Mouse (Mus musculus): ENCODE data around the gene Pgm1. TPM values are rescaled to one million over a fixed set of nuclear protein-coding genes. Genes with fewer than 3 reads are reported as not detected.

Pgm1 gene
- total RNA-seq (2015; ENCODE audit: low replicate concordance), result 3.3 and 4.0 TPM in 2 replicates
- 2.1 and 6.6 TPM in 2 replicates for total RNA-seq (2017; ENCODE audit: low replicate concordance)

DNA sequence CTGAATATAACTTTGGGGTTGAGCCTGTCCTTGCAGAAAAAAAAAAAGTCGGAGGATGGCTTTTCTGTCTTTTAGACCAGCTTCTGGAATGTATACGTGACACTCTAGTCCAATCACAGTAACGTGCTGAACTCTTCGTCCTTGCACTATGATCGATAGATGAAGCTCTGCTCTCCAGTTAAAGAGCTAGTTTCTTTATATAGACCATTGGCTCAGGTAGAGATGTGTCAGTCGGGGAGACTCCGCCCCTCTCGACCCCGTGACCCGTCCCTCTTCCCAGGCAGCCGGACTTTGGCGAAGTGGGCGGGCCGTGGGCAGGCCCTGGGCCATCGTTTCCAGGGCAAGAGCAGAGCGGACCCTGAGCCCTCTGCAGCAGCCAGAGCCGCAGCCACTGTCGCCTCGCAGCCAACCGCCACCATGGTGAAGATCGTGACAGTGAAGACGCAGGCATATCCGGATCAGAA is at the start of gene Pgm1:
Gene Pgm1 (plus strand): TSS at position 266 of the 464 bp plus-strand sequence.
- 0 out of 2 replicates have a peak, but pooled peaks have one; percentile 50 for ATAC-seq (replicated peaks; ENCODE audit: low FRiP score, poor library complexity, severe bottlenecking)

DNA sequence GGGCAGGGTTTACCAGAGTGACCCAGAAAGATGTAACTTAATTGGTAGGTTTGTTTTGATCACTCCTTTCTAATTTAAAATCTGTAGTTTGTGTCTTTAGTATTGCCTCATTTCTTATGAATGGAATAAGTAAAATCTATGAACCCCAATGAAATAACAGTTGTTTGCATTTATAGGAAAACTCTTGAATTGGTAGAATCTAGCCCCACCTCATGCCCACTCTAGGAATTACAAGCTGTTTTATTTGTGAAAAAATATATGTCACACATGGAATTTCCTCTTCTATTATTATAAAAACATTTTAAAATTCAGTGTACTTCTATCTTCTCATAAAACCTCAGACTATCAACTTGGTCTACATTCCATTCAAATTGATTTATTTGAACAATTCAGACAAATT is 47.3 kb upstream of the Pgm1 start:
- ATAC-seq (replicated peaks; ENCODE audit: low FRiP score, poor library complexity, severe bottlenecking), result no peak

DNA sequence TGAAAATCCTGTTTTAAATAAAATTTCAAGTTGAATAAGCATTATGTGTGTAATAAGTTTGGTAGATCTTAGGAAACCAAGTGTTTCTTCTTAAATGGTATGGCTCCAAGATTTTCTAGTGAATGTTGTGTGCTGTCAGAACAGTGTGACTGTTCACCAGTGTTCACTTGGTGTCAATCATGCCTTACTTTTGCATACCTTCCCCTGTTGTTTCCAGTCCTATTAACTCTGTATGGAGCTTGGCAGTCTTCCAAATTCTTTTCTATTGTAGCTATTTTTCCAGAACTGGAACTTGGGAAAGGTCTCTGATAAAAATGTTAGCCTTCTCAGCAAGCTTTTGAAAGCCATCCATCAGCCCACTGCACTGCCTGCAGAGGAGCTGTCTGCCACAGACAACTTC is 46.8 kb upstream of the Pgm1 start:
- no peak for ATAC-seq (replicated peaks; ENCODE audit: low FRiP score, poor library complexity, severe bottlenecking)

DNA sequence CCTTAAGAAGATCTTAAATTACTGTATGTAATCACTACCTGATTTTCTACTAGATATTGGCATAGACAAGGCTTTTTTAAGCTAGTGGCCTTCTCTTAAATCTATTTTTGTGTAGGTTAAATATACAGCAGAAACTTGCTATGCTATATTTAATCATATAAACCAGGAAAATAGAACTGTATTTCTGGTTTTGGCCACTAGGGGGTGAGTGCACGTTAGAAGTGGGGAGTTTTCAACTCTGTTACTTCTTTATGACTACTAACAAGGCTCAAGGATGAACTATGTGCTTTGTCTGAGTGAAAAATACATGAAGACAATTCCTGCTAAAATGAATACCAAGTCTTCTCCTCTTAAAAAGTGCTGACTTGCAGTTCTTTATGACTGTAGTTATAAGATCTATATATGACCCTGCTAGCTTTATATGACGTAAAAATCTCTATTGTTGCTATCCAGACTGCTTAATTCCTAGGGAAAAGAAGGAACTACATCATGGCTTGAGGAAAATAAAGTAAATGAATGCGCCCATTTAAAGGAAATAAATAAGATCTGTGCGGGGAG is 15.2 kb upstream of the Pgm1 start:
- peak; percentile 65; the same call in 1 of the 2 replicates for ATAC-seq (replicated peaks; ENCODE audit: low FRiP score, poor library complexity, severe bottlenecking)

DNA sequence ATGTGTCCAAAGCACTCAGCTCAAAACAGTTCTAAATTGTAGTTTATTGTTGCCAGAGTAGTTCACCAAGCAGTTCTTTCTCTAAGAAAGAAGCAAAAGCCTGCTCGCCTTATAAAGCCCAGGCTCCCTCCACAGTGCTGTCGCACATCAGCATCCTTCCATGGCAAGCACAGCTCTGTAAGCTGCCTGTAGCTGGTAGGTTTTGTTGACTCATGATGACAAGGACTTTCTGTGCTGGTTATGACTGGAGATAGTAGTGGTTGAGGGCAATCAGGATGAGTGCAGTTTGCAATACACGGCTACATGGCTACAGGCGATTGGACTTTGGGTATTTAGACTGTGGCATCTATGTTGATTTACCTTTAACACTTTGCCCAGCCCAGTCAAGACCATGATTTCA is 2.8 kb upstream of the Pgm1 start:
- peak; percentile 78 for ATAC-seq (replicated peaks; ENCODE audit: low FRiP score, poor library complexity, severe bottlenecking)

DNA sequence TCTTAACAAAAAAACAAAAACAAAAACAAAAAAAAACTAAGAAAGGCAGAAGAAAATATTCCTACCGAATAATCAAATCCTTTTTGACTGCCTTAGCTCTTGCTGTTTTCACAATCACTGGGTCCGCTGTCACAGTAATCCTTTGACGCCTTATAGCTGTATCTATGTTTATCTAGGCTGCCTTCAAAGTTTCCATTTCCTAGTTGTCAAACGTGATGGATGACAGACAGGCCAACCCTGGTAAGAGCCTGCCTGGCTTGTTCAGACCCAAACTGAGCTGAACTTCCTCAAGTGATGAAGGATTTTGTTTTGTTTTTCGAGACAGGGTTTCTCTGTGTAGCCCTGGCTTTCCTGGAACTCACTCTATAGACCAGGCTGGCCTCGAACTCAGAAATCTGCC is 693 bp upstream of the Pgm1 start:
- no peak for ATAC-seq (replicated peaks; ENCODE audit: low FRiP score, poor library complexity, severe bottlenecking)

DNA sequence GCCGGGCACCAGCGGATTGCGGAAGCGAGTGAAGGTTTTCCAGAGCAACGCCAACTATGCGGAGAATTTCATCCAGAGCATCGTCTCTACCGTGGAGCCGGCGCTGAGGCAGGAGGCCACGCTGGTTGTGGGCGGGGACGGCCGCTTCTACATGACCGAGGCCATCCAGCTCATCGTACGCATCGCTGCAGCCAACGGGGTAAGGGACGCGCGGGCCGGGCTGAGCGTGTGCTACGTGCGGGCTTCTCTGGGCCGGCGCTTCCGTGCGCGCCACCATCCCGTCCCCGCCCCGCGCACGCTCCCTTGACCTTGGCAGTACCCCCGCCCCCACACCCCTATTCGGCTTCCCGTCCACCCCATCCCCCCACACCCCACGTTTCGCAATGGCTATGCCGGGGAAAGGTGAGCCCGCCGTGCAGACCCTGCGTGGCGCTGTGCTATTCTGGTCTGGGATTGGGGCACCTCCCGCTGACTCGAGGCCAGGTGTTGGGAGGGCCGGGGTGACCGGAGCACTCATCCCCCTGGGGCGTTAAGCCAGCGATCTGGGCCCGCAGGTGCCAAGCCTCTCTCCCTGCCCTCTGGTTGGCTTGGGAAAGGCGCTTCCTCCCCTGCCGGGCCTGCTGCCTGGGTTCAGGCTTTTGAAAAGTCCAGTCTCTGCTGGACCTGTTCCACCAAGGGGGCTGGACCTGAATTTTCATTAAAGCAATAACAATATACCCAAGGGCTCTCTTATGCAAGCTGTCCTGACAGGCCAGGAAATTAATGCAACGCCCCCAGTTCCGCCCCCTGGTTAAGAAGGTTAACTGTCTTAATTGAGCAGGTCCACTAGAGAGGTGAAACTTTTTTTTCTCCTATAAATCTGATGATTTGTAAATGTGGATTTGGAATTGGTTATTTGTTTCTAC is 651 bp downstream of the Pgm1 start, which contains the start of gene Itgb3bp:
Gene Itgb3bp (minus strand): TSS at position 201 of the 905 bp plus-strand sequence.
- no peak for ATAC-seq (replicated peaks; ENCODE audit: low FRiP score, poor library complexity, severe bottlenecking)

DNA sequence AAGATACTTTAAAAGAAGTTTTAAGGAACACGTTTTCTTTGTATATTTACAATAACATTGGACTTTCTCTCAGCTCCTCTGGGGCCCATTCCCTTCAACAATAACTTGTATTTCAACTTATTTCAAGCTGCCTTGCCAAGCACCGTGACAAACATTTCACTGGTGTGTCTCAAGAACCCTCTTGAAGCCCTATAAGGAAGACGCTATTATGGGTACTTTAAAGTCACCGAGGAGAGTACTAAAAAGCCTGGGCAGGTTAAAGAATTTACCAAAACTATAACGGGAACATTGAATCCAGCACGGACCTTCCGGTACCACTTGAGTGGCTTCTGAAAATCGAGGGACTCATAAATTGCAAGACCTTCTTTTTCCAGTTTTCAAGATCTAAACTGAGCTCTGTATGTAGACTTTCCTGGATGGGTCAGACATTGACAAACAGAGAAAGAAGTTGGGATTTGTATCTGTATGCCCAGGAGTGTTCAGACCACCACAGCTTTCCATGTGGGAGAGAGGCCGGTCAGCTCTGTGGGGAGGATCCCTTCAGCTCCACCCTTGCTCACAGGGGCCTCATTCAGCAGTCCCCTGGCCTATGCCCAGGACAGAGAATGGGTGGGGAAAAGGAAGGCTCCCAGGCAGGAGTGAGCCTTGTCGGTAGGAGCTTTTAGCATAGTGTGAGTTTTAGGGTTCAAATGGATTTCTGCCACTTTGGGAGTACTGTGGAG is 1.5 kb downstream of the Pgm1 start:
- ATAC-seq (replicated peaks; ENCODE audit: low FRiP score, poor library complexity, severe bottlenecking), result no peak

DNA sequence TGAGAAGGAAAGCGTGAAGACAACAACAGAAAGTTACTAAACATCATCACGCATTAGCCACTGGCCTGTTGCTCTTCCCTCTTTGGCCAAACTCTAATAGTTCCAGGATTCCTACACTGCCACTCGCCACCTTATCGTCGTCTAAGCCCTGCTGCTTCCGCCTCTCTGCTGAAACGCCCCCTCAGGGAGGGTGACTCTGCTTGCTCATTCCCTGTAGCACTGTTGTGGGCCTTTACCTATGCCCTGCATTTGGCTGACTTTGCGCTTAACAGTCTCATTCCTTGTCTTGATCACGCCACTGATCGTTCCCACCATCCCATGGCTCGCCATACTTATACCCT is 2.0 kb downstream of the Pgm1 start:
- ATAC-seq (replicated peaks; ENCODE audit: low FRiP score, poor library complexity, severe bottlenecking), result no peak

DNA sequence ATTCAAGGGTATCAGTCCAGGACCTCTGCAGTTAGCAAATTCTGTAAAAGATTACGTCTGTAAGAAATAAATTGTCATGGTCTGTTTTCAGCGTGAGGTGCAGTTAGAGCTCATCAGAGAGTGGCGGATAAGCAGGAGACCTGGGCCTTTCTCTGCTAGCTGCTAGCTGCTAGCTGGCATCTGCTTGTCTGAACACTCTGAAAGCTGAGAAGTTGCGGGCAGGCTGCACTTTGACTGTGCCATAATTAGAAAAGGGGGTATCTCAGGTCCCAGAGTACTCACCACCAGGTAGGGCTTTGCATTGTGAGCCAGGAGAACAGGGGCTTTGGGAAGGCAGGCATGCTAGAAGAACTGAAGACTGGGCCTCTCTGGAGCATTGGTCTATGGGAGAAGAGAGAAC is 2.6 kb downstream of the Pgm1 start:
- ATAC-seq (replicated peaks; ENCODE audit: low FRiP score, poor library complexity, severe bottlenecking), result no peak

DNA sequence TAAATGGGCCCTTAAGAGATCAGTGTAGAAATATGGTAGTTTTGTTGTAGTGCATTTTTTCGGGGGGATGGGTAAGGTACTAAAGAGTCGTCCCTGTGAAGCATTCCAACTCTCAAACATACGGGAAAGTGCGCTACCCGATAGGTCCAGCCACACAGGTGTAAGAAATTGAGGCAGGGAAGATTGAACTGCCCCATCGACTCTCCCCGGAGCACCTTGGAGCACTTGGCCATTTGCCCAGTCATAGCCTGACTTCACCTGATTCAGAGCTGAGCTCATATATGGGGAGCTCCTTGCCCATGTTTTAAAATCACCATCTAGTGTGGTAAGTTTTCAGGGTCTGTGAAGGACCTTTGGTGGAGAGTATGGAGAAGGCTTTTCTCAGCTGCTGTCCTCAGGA is 5.6 kb downstream of the Pgm1 start:
- ATAC-seq (replicated peaks; ENCODE audit: low FRiP score, poor library complexity, severe bottlenecking), result no peak

DNA sequence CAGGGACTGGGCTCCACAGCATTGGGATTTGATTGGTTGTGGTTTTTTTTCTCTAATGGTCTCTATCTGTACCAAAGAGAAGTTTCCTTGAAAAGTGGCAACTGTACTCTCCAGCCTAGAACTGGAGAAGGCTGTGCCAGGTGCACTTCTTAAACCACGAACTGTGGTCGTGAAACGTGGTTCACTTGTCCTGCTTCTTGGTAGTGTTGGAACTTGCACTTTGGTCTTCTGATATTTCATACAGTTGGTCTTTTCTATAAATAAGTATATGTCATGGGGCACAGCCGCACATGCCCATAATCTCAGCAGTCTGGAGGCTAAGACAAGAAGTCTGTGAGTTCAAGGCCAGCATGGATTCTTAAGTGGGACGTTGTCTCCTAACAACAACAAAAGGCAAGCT is 7.1 kb downstream of the Pgm1 start:
- no peak for ATAC-seq (replicated peaks; ENCODE audit: low FRiP score, poor library complexity, severe bottlenecking)

DNA sequence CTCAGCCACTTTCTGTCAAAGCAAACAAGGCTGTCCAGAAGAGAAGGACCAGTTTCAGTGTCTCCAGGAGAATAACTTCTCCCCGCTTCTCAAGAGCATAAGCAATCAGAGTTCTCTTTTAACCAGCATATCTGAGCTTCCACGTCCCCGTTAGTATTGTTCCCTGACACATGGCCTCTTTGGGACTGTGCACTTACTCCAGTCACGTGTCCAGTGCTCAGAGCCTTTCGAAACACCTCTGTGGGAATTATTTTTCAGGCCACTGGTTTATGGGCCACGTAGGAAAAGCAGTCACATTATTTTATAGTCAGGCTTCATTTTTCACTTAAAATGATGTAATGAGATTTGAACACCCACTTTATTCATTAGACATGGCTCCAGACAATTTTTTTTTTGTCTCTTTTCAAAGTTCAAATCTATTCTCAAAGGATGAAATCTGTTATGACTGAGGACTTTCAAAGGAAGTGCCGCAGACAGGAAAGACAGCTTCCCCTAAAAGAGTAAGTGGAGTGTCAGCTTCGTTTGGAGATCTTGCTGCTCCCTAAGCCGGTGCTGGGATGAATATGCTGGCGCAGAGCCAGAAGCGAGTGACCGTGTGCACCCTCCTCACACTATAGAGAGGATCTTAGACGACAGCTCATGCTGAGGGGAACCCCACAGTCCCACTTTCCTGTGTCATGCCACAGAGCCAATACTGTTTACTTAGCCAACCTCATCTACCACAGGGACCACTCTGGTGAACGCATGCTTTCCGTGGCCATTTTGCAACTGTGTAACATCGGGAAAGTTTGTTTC is 10.7 kb downstream of the Pgm1 start:
- no peak for ATAC-seq (replicated peaks; ENCODE audit: low FRiP score, poor library complexity, severe bottlenecking)

DNA sequence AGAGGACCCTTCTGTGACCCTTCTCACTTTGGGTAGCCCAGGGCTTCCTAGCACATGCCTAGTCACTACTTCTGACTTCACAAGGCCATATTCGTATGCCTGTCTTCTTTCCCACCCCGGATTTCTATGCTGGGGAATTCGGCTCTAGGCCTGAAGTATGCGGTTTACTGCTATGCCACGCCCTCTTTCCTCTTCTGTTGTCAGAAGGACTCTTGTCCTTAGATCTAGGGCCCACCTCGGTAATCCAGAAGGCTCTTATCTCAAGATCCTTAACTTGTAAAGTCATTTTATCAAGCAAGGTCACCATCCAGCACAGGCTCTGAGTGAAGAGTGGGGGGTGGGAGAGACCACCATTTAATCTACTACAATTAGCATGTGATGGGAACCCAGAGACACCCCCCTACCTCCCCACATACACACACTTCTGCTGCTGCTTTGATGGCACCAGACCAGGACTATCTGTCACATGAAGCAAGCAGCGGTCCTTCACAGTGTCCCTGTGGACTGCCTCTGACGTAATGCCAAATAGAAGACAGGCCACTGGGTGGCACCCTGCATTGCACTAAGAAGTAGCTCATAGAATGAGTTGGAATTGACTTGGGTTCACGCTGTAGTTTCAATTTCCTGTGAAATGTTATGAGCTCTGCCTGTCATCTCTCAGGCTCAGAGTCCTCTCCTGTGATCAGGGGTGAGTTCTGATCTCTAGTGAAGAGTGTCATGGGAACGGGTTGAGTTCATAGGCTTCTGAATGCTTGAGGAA is 12.6 kb downstream of the Pgm1 start:
- no peak for ATAC-seq (replicated peaks; ENCODE audit: low FRiP score, poor library complexity, severe bottlenecking)

DNA sequence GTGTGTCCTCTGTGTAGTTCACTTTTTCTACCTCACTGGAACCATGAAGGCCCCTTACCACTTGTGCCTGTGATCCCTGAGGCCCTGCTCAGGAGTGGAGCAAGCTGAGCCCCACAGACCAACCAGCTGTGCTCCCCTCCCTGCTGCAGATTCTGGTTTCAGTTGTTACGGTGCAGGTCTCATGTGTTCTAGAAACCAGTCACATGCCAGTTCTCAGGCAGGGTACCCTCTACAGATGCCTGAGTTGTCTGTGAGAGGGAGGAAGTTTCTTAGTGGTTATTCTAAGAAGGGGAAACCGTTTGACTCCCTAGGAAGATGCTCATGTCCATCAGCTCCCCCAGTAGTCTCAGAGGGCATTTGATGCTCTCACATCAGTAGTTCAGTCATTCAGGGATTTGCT is 15.4 kb downstream of the Pgm1 start:
- ATAC-seq (replicated peaks; ENCODE audit: low FRiP score, poor library complexity, severe bottlenecking), result no peak

DNA sequence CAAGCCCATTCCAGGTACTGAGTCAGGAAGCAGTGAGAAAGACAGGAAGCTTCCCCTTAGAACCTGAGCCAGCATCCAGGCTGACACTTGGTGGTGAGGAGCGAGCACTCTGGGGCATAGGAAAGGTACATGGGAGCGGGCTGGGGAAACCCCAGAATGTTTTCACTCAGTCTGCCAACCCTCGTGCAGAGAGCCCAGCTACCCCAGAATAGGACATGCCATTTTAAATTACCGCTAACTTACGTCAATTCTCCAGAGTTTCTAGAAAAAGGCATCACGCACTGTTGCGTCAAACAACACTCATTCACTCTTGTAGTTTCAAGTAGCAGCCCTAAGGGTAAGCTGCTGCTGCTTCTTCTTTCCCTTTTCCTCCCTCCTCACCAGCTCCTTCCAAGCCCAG is 15.8 kb downstream of the Pgm1 start:
- no peak for ATAC-seq (replicated peaks; ENCODE audit: low FRiP score, poor library complexity, severe bottlenecking)

DNA sequence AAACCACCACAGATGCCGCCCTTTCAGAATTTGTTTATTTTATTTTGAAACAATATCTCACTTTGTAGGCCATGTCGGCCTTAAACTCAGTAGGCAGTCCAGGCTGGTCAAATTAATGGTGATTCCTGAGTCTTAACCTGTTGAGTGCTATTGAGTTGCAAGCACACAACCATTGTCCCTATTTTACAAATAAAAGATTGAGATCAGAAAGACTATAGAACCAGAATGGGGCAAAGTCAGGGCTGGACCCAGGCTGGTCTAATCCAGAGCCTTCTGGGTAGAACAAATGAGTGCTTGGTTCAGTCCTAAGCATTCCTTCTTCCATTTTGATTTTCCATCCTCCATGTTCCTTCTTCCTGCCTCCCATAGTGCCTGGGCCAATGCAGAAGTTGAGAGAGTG is 17.3 kb downstream of the Pgm1 start:
- ATAC-seq (replicated peaks; ENCODE audit: low FRiP score, poor library complexity, severe bottlenecking), result no peak

DNA sequence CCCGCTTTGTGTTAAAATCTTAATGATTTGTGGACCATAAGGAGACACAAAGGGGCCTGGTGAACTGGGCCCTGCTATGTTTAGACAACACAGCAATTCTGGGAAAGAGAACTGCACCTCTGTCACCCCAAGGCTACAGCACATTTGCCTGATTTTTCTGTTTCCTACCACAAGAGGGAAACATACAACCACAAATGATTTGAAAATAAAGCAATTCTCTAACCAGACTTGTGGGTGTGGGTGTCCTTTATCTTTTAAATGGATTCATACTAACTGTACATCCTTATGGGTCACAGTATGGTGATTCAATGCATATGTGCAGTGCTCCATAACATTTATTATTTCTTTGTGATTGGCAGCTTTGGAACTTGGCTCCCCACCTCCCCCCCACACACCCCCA is 18.0 kb downstream of the Pgm1 start:
- ATAC-seq (replicated peaks; ENCODE audit: low FRiP score, poor library complexity, severe bottlenecking), result no peak

DNA sequence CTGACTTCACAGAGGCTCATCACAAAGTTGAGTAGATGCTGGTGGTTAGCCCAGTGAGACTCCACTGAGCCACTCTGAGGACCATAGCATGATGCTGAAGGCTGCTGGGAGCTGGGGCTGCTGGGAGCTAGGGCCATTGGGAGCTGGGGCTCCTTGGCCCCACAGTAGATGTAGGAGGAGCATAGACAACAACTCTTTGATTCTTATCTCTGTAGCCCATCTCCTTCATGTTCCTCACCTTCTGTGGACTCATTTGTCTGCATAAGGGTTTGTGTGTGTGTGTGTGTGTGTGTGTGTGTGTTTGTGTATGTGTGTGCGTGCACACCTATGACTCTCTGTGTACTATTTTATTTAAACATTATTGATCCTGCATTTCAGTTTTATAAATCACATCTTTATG is 18.7 kb downstream of the Pgm1 start:
- no peak for ATAC-seq (replicated peaks; ENCODE audit: low FRiP score, poor library complexity, severe bottlenecking)

Measured in erythroblast, adult 5-6 weeks (primary cell).